Mouse (Mus musculus): ENCODE measurements around the gene Cldn34c2.
"Not testable (repeated sequence)": the region's sequence is repeated elsewhere in the genome, so short reads cannot be mapped to it uniquely, and the experiment has no call there.

DNA sequence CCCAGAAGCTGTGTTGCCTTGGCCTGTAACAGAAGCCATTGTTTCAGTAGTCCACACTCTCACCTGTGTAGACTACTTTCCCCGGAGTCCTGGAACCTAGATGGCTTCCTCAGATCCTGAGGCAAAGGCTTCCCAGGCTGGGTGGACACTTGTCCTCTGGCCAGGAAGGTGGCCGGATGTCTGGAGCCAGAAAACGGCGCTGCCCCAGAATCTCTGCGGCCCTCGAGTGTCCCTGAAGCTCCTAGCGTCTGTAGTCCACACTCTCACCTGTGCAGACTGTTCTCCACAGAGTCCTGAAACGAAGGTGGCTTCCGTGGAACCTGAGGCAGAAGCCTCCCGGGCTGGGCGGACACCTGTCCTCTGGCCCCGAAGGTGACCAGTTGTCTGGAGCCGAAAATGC, 30.1 kb upstream of the Cldn34c2 start:
- not testable (repeated sequence) for TF ChIP-seq CTCF, EP300 (IDR thresholded peaks at IDR 0.05; ENCODE audit: low read depth)

Data from heart, postnatal 0 days (tissue).